In the genomic region with DNA sequence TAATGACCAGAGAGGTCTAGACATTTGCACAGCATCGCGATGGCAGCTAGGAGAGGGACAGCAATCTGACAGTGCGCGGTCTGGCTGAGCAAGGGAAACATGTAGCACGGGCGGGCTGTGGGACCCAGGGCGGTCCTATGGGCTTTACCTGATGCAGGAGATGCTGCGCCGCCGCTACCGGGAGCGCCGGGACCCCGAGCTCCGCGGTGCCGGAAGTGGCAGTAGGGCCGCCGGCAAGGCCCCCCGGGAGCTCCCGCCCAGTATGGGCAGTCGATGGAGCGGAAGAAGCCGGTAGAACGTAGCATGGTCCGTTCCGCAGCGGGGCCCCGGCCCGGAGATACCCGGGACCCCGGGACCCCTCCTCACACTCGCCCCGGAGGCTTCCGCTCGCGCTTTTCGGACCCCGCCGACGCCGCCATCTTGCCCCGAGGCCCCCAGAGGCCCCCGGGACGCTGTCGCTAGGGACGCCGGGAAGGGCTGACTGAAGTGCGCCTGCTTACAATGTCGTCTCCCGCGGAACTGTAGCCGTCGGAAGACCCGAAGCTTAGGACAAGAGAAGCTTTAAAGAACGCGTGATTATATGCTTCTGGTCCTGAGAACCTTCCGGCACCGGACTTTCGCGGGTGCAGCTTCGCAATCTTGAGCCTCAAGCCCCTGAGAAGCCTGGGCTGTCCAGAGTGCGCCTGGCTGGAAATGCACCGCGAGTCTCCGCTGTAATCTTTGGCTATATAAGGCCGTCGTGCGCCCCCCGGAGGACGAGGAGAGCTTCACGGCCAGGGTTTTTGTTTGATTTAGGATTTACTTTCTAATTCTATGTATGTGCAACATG, we compare ENCODE assay signal across 1 mouse cellular context.
A peak's percentile ranks its signal among the peaks of the same experiment; 100 is the strongest.
TF ChIP-seq lines count a peak whose summit lies in the region.

Gene Rexo1 (minus strand): TSS at position 445 of the 829 bp plus-strand sequence.

TF ChIP-seq in myocyte, 11 proteins besides CTCF, POLR2A, EP300 and RAD21 (continued from another document):
- peak; percentile 98 for TF ChIP-seq MAX (IDR thresholded peaks at IDR 0.05; ENCODE audit: low read depth)
